Mouse (Mus musculus) embryonic fibroblast, embryonic 13.5 days (primary cell): ENCODE measurements around the gene Ntng2.

Experiments
- CTCF ChIP-seq: IDR thresholded peaks from 2 replicates; pipeline ENCODE4 v1.5.1; 2011; ENCODE audit warnings: mild to moderate bottlenecking, control low read depth, low read length, moderate library complexity, borderline replicate concordance; ENCODE audit not compliant: insufficient read depth
- POLR2A ChIP-seq: IDR thresholded peaks from 2 replicates; pipeline ENCODE4 v1.6.1; 2011; ENCODE audit warnings: low read depth, mild to moderate bottlenecking, control low read depth, low read length, moderate library complexity

GRCm38 (mm10) chr2:29266810-29267209, 14.0 kb upstream of the Ntng2 start:
- no peak for TF ChIP-seq POLR2A
- no peak for TF ChIP-seq CTCF
